Mouse (Mus musculus) cerebellum, postnatal 25 days (tissue): ENCODE data around the gene Scn3b.
A peak's percentile ranks its signal among the peaks of the same experiment; 100 is the strongest.

ENCODE experiments used
- DNase-seq, 2 experiments: peaks; one replicate each; pipeline ENCODE4 v3.0.0; 2021; ENCODE audit warnings: mixed read lengths in 2 of 2

Scn3b gene

DNA sequence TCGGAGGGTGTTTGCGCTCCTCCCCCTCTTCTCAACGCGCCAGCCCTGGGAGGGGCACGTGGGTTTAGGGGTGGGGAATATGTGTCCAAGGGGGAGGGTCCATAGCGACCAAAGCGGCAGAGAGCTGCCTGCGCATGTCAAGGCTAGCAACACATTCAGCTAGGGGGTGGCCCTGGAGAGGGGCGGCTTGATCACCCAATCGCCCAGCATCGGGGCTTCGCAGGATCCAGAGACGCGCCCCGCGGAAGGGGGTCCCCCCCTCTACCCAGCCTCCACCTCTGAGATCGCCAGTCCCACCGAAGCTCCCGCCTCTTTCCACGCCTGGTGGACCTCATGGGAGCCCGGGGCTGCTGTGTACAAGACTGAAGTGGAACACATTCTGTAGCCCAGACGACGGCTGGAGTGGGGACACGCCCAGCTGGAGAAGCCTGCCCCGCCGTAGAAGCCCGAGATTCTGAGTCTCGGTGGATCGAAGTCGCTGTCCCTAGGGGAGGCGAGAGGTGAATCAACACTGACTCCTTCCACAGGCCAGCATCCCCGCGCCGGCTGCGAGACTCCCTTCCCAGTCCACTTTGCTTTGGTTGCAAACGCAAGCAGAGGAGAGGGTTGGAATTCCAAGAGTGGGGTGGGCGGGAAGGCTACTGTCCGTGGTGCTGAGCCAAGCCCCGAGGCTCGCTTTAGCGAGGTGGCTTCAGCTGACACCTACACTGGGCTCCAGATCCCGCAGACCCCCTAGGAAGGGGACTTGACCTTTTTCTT lies at the start of gene Scn3b:
Scn3b (plus strand) TSS at position 115 of the 759 bp plus-strand sequence.
- DNase-seq: peak; percentile 34 to 55

GRCm38 (mm10) chr9:40224289-40224688 lies 44.7 kb upstream of the Scn3b start:
- no peak for DNase-seq

GRCm38 (mm10) chr9:40227874-40228789 lies 40.9 kb upstream of the Scn3b start:
- peak; percentile 44 to 73 for DNase-seq

GRCm38 (mm10) chr9:40228804-40229331 lies 40.1 kb upstream of the Scn3b start:
- no peak for DNase-seq

DNA sequence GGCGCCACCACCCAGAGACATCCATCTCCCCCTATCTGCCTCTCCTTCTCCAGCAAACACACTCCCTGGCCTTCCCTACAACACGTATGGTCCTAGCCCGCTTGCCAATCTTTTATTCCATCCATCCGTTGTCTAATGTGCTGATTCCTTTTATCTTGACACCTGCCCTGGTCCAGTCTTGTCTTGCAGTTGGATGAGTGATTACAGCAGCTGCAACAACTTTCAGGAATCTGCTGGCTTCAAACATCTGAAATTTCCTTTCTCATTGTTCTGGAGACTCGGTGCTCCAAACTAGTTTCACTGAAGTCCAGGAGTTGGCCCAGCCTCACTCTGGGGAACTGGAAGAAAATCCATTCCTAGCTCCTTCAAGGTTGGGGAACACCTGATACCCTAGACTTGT lies 39.5 kb upstream of the Scn3b start:
- DNase-seq: no peak

DNA sequence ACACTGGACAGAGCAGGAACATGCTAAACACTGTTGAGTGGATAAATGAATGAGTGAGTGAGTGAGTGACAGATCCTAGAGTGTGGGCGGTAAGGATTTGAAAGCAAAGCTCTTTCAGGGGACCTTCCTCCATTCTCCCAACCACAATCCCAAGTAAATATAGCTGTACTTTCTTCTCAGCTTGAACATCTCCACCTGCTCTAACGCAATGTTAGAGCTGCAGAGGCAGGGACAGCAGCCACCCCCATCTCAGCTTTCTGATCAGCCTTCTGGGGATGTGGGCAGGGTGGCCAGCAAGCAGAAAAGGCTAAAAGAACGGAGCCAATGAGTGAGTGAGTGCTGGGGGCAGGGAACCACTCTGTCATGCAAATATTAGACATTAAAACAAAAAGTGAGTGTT lies 38.0 kb upstream of the Scn3b start:
- no peak for DNase-seq

DNA sequence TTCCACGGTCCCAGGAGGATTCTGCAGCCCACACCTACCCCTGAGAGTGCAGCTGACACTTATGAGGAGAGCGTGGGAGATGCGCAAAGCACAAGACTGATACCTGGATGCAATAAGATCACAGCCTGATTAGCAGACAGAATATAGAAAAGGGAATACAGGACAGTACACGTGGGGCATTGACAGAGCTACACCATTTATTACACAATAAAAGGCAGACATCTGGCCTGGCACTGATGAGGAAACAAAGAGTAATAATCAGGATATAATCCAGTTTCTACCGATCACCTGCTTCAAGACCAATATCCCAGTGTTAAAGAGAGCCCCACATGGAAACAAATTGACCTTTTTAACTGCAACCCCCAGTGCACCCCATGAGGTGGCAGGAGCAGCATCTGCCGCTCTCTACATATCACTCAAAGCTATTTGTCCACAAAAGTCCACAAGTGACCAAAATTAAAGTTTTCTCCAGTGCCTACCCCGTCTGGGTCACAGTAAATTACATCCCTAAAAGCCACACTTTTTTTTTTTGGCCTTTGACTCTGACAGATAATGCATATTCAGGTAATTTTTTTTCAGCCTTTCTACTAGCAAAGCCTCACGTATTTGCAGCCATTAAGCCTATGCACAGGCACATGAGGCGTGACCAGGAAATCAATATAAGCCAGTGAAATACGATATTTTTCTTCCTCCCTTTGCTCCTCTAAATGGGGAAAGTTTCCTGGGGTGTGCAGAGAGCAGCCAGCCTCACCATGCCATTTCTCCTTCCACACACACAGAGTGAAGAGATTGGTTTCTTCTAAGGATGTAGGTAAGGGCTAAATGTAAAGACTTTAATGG lies 34.6 kb upstream of the Scn3b start:
- no peak for DNase-seq

DNA sequence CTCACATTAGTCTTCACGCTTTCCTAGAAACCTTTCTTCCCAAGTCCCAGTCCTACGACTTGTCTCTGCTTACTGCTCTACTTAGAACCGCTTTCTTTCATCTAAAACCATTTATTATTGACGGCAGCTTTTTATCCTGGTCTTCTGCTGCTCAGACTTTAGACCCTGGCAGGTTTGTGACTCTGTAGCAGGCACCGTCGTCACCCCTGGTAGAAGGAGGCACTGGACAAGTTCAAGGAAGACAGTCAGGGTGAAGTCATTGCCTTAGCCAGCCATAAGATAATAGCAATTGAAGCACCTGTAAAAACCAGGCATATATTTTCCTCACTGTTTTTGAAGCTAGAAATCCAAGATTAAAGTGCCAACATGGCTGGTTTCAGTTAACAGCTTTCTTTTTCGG lies 33.8 kb upstream of the Scn3b start:
- no peak for DNase-seq

DNA sequence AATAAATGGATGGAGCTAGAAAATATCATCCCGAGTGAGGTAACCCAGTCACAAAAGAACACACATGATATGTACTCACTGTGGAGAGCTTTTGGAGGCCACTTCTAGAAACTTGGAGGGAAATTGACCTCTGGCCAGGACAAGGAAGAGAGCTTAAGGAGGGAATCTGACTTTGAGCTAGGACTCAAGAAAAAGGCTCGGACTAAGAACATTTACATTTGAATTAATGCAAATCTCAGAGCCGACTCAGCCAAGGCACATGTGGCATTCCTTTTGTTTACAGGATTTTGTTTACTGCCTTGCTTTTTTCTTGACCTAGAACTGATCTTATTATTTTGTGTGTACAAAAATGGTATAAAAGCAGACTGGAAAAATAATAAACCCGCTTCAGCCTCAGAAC lies 29.3 kb upstream of the Scn3b start:
- DNase-seq: no peak

- DNase-seq: no peak
These were observed 28.7 kb upstream of the Scn3b start for GRCm38 (mm10) chr9:40240311-40240710.

DNA sequence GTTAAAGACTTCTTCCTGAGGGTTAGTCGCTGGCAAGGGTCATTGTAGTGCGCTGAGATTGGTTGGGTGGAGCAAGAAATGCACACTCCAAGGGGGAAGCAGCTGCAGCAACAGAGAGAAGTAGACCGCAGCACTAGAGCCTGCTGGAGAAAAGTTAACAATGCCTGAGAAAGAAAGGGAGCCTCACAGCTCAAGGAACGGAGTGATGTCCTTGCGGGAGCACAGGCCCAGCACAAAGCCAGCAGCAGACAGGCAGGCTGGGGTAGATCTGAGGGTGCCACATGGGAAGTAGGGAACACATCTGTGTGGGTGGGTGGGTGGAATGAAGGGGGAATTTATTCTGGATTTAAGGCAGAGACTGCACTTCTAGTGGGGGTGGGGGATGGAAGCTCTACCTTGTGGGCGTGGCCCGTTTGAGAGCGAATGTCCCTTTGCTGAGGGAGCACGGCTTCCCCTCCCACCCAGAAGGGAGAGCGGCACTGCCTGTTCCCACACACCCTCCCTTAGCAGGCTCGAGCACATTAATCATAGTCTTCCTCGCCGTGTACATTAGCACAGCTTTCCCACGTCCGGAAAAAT lies 27.7 kb upstream of the Scn3b start:
- DNase-seq: peak; percentile 25 to 51

GRCm38 (mm10) chr9:40241951-40242888 lies 26.8 kb upstream of the Scn3b start:
- peak; percentile 20 to 24 for DNase-seq

DNA sequence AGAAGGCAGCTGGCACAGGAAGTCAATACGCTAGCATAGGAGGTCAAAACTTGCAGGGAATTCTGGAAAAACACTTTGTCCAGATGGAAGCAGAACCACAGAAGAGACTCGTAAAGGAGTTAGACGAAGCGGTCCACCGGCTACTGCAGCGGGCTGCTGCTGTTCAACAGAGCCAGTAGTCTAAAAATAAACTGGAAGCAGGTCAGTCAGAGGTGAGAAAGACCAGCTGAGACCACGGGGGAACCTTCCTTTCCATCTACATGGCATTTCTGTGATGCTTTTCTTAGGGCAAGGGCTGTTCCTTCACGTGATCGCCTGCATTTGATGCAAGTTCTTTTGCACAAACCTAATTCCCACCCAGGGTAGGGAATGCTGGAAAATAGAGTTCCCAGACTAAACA lies 23.6 kb upstream of the Scn3b start:
- DNase-seq: no peak

GRCm38 (mm10) chr9:40245974-40246665 lies 22.9 kb upstream of the Scn3b start:
- peak; percentile 26 to 59 for DNase-seq

GRCm38 (mm10) chr9:40246702-40247101 lies 22.3 kb upstream of the Scn3b start:
- DNase-seq: no peak

- DNase-seq: no peak
These were observed 19.9 kb upstream of the Scn3b start for GRCm38 (mm10) chr9:40249106-40249505.

DNA sequence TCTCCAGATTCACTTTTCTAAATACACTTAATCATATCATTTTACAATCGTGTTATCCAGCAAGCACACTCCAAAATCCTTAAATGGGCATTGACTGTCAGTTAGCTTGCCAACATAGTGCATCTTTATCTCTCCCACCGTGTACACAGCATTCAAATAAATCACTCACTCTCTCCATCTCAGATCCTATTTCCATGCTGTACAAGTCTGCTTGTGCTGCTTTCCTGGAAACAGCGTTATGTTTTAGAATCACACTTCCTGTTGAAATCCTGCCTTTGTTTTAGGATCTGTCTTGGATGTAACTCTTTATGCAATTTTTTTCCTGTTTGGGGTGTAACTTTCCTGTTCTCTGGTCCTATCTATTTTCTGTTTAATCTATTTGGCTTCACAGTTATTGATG lies 16.6 kb upstream of the Scn3b start:
- no peak for DNase-seq

- DNase-seq: no peak
These were observed 5.1 kb upstream of the Scn3b start for GRCm38 (mm10) chr9:40263874-40264273.

DNA sequence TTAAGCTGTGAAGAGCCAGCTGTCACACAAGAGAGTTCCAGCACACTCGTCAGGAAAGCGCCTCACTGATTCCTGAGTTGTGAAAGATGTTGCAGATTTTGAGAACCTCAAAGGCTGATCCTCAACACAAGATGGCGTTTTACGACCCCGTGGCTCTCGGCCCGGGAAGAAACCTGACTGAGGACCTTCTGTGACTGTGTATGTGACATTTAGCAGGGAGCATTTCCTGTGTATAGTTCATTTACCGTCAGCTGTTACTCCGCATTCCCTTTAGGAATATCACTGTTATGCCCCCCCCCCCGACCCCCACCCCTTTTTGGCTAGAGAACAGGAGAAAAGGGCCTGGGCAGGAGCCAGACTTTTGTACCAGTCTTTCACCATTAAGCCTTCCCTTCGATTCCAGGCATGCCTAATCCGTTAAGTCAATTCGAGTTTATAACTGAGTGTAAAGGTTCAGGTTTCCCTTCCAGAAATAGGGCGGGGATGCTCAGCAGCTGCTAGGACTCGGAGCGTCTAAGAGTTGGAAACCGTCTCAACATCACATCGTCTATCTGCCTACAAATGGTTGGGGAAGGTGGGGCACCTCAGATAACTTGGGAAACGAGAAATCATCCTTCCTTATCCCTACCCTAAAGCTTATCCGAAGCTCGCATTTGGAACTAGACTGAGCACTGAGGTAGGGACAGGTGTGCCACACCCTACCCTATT lies 823 bp upstream of the Scn3b start:
- DNase-seq: no peak

DNA sequence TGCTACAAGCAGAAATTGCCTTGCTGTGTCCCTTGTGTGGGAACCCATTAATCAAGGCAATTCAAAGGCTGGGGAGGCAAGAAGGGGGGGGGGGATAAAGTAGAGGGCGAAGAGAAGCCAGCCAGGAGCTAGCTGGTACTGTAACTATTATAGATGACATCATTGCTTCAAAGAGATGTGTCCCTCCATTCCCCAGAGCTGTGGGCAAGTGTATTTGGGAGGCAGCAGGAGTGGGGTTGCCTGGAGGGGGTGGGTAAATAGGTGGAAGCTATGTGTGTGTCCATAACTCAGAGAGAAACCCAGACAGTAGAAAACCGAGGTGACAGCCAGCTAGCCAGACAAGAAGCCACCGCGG lies 292 bp upstream of the Scn3b start:
- DNase-seq: no peak
